ENCODE assay signal across 13 mouse cellular contexts in genomic region chr17:35175968-35176367, GRCm38 (mm10). TPM values are rescaled to one million over a fixed set of nuclear protein-coding genes. Genes with fewer than 3 reads are reported as not detected.
DNase-seq lines count a peak whose midpoint lies in the region; ATAC-seq and TF ChIP-seq lines count a peak whose summit lies in the region.
"Had no signal": no experiment of that assay in that cellular context is flagged by ENCODE, and none has a peak within 500 bp of the region (broad histone marks: within the 10 kb centered on the region; RNA-seq: fewer than 3 reads in every experiment).

Gene Aif1 (minus strand): TSS chr17:35176068.

- no peaks in the 10 kb centered on the region for H3K36me3 ChIP-seq in embryonic facial prominence, embryonic 10.5 days (replicated peaks)
- H3K36me3 ChIP-seq: heart, embryonic 10.5 days; midbrain, embryonic 10.5 days; neural tube, embryonic 12.5 days had no signal

- H3K27me3 ChIP-seq in embryonic facial prominence, embryonic 10.5 days (replicated peaks; ENCODE audit: low read depth, poor library complexity, severe bottlenecking) = no peaks in the 10 kb centered on the region
- H3K27me3 ChIP-seq: neural tube, embryonic 12.5 days had no signal

- no peak for DNase-seq in left cerebral cortex, postnatal 14 days (ENCODE audit: low spot score in 2 of 2)
- no peak for DNase-seq in left cerebral cortex, adult 9 months (ENCODE audit: low spot score in 2 of 2)
- no peak for DNase-seq in embryonic facial prominence, embryonic 10.5 days (ENCODE audit: low spot score)
- no peak for DNase-seq in gastrocnemius, postnatal 4 days (ENCODE audit: low spot score in 2 of 2)
- DNase-seq: cerebellum, postnatal 36 days; kidney, postnatal 14 days; thymus, postnatal 4 days had no signal

- ATAC-seq in megakaryocyte, adult 5-6 weeks (ENCODE audit: poor library complexity, severe bottlenecking) = no peak
- no peak for ATAC-seq in megakaryocyte progenitor cell, adult 5-6 weeks (replicated peaks; ENCODE audit: poor library complexity)

- H3K4me3 ChIP-seq in bone marrow, adult 2 months (replicated peaks; ENCODE audit: control insufficient read depth, low read depth, low read length) = no peak within 1 kb of the TSS
- 0 out of 2 replicates have a peak within 1 kb of the TSS, but pooled peaks have one; percentile 16 for H3K4me3 ChIP-seq in embryonic facial prominence, embryonic 10.5 days
- H3K4me3 ChIP-seq: heart, embryonic 10.5 days; midbrain, embryonic 10.5 days; neural tube, embryonic 12.5 days had no signal

- H3K9me3 ChIP-seq in embryonic facial prominence, embryonic 10.5 days = no peaks in the 10 kb centered on the region
- H3K9me3 ChIP-seq: heart, embryonic 10.5 days; midbrain, embryonic 10.5 days; neural tube, embryonic 12.5 days had no signal

- no peak for TF ChIP-seq CTCF in bone marrow, adult 2 months (IDR thresholded peaks at IDR 0.05; ENCODE audit: control insufficient read depth, insufficient read depth, low read length)

- WGBS in bone marrow, adult 2 months = 79% methylated on average over 2 of the region's 2 CpGs
- WGBS in embryonic facial prominence, embryonic 10.5 days = 53% methylated on average over 2 of the region's 2 CpGs

- H3K4me1 ChIP-seq in bone marrow, adult 2 months (ENCODE audit: control insufficient read depth, insufficient read depth, low read length) = peaks cover 4% of the 10 kb centered on the region
- no peaks in the 10 kb centered on the region for H3K4me1 ChIP-seq in embryonic facial prominence, embryonic 10.5 days
- H3K4me1 ChIP-seq: neural tube, embryonic 12.5 days had no signal

- TF ChIP-seq POLR2A in bone marrow, adult 2 months (IDR thresholded peaks at IDR 0.05; ENCODE audit: borderline replicate concordance, control insufficient read depth, low read depth, low read length) = no peak

- no peak within 1 kb of the TSS for H3K27ac ChIP-seq in bone marrow, adult 2 months (ENCODE audit: control insufficient read depth, insufficient read depth, low read depth, low read length, poor library complexity)
- no peak within 1 kb of the TSS for H3K27ac ChIP-seq in embryonic facial prominence, embryonic 10.5 days (replicated peaks)
- H3K27ac ChIP-seq: heart, embryonic 10.5 days; midbrain, embryonic 10.5 days; neural tube, embryonic 12.5 days had no signal

- intact Hi-C loops in left cerebral cortex, postnatal 14 days (cut with DNase I) = no loop called here

RNA-seq across cellular contexts. Expression of gene Aif1, which starts in this region (rescaled TPM):
- total RNA-seq in left cerebral cortex, postnatal 14 days (2021) = 10 to 100 TPM; 10.6 to 12.3 TPM
- 48.9 and 51.7 TPM in 2 replicates for polyA plus RNA-seq in bone marrow, adult 2 months (2011; ENCODE audit: insufficient read depth, insufficient read length, low replicate concordance, missing spikeins)
- polyA plus RNA-seq in embryonic facial prominence, embryonic 10.5 days (2016; fragmentation: Nextera tagmentation; extraction: Ambion mirVana) = 2.9 and 3.9 TPM in 2 replicates
- total RNA-seq in megakaryocyte, adult 5-6 weeks (2015) = 78.7 and 81.4 TPM in 2 replicates
- 103 and 120 TPM in 2 replicates for total RNA-seq in megakaryocyte, adult 5-6 weeks (2017)
- total RNA-seq in megakaryocyte progenitor cell, adult 5-6 weeks (2015) = 5.8 and 12.4 TPM in 2 replicates
- 8.9 and 11.5 TPM in 2 replicates for total RNA-seq in megakaryocyte progenitor cell, adult 5-6 weeks (2017)
- 1 to 10 TPM; 6.0 to 6.3 TPM for total RNA-seq in gastrocnemius, postnatal 4 days (2021)

Comparison
In these comparisons a context has a peak if more than half of its experiments do, and no peak if none do; other contexts are left out.
1. RNA of gene Aif1 (total RNA-seq): 78.7 to 120 TPM in megakaryocyte, adult 5-6 weeks; 10.6 to 12.3 TPM in left cerebral cortex, postnatal 14 days, 5.8 to 12.4 TPM in megakaryocyte progenitor cell, adult 5-6 weeks and 6.0 to 6.3 TPM in gastrocnemius, postnatal 4 days; every median in the first group is over 4 times any median in the second.
2. RNA of gene Aif1 (polyA plus RNA-seq): 48.9 to 51.7 TPM in bone marrow, adult 2 months; 2.9 to 3.9 TPM in embryonic facial prominence, embryonic 10.5 days; every median in the first group is over 10 times any median in the second.